Mouse (Mus musculus) urinary bladder, adult 2 months (tissue): ENCODE results near the gene Fam214b. TPM values are rescaled to one million over a fixed set of nuclear protein-coding genes. Genes with fewer than 3 reads are reported as not detected.
A peak's percentile ranks its signal among the peaks of the same experiment; 100 is the strongest.

Source experiments
- DNase-seq: peaks from one replicate; pipeline ENCODE4 v3.0.0; 2022; ENCODE audit warnings: low spot score
- polyA plus RNA-seq: library from polyadenylated mRNA; depleted of rRNA; stranded (reverse); fragments of >200 nt; gene quantifications from 2 replicates; pipeline ENCODE4 v1.2.3, GENCODE M21; 2012; rRNA removed

The Fam214b gene
- polyA plus RNA-seq = 15.7 and 24.8 TPM in 2 replicates

GRCm38 (mm10) chr4:43045659-43046302 lies at the start of gene Fam214b:
Gene Fam214b, minus strand, starts transcription at chr4:43046220.
- DNase-seq = peak; percentile 80

DNA sequence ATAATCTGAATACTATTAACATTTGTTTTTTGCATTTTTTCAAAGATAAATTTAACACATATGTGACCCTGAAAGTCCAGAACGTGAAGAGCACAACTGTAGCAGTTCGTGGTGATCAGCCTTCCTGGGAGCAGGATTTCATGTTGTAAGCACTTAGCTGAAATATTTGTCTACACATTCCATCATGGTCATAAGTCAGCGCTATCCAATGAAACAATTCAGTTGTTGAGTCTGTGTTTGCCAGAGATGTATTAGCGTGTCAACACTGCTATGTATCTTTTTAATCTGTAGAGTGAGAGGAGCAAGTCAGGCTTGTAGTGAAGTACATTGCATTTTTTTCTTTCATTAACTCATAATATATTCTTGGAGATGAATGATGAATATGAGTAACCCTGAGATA lies 45.2 kb upstream of the Fam214b start:
- DNase-seq = no peak

GRCm38 (mm10) chr4:43089950-43090349 lies 43.9 kb upstream of the Fam214b start:
- DNase-seq = no peak

DNA sequence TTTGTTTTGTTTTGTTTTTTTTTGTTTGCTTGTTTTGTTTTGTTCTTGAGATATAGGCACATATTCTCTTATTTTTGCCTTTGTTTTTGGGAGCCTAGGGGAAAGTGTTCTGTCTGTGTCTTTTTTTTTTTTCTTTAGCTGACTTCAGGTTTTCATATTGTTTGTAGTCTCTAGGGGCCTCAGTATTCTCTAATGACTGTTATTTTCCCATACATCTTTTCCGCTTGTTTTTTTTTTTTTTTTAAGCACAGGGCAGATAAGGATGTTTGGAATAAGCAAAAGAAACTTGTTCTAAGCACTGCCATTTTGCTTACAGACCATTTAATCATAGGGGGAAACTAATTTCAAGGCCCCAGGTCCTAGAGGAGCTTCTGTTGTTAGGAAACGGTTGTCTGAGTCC lies 36.4 kb upstream of the Fam214b start:
- no peak for DNase-seq

GRCm38 (mm10) chr4:43078071-43078718 lies 32.2 kb upstream of the Fam214b start:
- DNase-seq = no peak

DNA sequence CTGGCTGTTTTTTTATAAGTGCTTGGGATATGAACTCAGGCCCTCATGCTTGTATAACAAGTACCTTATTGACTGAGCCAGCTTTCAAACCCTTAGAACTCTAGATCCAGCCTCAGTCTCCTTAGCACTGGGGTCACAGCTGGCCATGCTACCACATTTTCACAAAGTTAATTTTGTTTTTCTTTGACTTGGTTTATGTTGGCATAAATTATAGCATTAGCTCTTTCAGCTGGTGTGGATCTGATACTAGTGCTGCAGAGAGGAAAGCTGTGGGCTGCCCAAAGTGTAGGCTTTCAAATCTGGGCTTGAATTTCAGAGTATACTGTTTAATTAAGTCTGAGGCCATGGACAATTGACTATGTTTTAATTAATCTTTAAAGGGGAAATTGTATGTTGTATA lies 28.9 kb upstream of the Fam214b start:
- no peak for DNase-seq

DNA sequence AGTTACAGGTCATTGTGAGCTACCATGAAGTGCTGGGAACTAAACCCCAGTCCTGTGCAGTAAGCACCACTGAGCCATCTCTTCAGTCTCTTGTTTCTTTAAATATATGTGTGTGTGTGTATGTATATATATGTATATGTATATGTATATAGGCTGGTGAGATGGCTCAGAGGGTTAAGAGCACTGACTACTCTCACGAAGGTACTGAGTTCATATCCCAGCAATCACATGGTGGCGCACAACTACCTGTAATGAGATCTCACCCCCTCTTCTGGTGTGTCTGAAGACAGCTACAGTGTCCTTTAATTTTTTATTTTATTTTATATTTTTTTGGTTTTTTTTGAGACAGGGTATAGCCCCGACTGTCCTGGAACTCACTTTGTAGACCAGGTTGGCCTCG lies 19.5 kb upstream of the Fam214b start:
- no peak for DNase-seq

DNA sequence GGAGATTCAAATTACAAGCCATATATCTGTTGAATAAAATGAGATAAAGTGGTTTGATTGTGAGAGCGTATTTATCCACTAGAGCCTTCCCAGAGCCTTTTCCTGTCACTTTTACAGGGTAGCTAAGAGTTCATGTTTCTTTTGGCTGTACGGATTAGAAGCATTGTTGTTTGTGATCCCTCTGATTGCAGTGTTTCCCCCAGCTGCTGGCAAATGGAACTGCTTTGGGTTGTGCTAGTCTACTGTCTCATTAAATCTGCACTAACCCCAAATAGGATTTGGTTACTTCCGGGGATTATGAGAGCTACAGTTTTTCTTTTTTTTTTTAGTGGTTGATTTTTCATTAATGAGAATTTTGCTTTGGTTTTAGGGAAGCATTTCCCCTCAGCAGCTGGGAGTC lies 14.3 kb upstream of the Fam214b start:
- no peak for DNase-seq

DNA sequence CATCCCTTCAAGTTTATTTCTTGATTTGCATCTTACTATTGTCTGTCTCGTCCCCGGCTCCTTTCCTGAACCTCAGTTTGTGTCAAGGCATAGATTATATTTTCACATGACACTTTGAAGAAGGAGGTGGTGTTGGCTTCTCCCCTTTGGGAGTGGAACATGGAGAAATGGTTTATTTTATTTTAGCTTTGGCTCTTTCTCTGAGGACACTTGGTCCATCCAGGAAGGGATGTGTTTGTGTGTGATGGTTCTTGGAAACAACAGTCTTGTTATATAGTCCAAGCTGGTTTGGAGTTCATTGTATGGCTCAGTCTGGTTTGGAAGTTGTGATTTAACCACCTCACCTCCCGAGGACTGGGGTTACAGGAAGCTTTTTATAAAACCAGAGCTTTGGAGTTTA lies 13.7 kb upstream of the Fam214b start:
- DNase-seq = no peak

GRCm38 (mm10) chr4:43058753-43059654 lies 13.0 kb upstream of the Fam214b start, which contains the start of gene Unc13b:
Gene Unc13b, plus strand, starts transcription at chr4:43058953.
- DNase-seq = peak; percentile 74

DNA sequence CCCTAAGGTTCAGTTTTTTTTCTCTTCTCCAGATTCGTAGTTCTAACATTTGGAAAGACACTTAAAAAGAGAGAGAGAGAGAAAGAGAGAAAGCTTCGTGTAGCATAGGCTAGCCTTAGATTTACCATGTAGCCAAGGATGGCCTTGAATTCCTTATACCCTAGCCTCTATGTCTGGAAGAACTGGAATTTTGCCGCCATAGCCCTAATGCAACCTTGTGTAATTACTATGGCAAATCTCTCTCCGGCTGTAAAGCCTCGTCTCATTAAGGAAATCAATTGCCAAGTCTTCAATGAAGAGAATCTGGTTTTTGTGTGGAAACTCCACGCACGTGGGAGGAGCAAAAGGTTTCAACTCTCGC lies 12.4 kb upstream of the Fam214b start:
- no peak for DNase-seq

- DNase-seq = no peak
Measured at GRCm38 (mm10) chr4:43057654-43058053, 11.6 kb upstream of the Fam214b start.

- DNase-seq = no peak
Measured at GRCm38 (mm10) chr4:43052627-43053026, 6.6 kb upstream of the Fam214b start.

- no peak for DNase-seq
Measured at GRCm38 (mm10) chr4:43047231-43047630, 1.2 kb upstream of the Fam214b start.

GRCm38 (mm10) chr4:43046607-43047006 lies 587 bp upstream of the Fam214b start:
- DNase-seq = no peak

DNA sequence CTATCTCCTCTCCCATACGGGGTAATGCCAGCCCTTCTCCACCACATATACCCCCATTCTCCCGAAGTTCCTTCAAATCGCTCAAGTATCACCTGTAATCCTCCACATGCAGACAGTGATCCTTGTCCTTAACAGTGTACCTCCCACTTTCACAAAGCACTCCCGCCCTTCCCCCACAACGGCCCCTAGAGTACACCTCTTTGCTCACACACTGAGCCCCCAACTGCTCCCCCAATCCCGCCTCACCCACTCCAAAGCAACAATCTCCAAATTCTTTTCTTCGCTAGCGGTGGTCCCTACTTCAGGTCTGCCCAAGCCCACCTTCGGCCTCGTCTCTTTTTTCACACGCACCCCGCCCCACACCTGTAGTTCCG lies 748 bp downstream of the Fam214b start:
- DNase-seq = no peak

DNA sequence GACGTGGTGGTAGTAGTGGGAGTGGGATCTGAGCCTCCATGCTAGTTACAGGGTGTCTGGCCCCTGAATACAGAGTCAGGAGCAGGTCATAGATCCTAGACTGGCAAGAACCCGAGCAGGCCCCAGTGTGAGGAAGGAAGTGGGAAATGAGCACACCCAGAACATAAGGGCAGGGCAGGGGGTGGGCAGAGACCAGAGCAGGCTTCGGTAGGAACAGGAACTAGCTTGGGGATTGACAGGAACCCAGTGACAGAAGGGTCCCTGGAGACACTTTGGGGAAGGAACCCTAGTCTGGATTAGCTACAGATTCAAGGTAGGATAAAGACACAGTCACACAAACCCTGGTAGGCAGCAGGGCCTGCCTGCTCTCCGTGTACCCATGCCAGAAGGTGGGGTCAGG lies 1.3 kb downstream of the Fam214b start:
- no peak for DNase-seq

DNA sequence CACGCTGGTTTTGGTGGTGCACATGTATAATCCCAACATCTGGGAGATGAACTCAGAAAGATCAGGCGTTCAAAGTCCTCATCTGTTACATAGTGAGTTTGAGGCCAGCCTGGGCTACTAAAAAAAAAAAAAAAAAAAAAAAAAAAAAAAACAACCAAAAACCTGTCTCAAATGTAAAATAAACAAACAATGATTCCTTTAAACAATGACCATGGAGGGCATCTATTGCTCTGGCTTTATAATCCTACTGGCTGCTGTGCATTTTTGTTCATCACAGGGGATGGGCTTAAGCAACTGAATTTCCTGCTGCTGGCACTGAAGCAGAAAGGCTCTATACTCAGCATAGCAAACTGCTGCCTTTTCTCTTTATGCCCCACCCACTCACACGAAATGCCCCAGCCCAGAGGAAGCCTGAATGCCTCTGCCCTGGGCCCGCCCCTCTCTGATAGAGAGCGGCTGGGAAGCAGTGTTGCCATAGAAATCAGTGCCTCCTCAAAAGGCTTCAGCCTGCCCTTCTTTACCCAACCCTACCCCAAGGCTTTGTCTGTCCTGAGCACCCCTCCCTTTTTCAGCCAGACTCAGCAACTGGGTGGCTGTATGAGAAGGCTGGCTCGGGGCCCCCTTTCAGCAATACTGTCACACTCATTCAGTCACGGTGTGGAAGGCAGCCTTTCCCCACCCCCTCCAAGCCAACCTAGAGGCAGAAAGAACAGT lies 2.2 kb downstream of the Fam214b start:
- DNase-seq = no peak

DNA sequence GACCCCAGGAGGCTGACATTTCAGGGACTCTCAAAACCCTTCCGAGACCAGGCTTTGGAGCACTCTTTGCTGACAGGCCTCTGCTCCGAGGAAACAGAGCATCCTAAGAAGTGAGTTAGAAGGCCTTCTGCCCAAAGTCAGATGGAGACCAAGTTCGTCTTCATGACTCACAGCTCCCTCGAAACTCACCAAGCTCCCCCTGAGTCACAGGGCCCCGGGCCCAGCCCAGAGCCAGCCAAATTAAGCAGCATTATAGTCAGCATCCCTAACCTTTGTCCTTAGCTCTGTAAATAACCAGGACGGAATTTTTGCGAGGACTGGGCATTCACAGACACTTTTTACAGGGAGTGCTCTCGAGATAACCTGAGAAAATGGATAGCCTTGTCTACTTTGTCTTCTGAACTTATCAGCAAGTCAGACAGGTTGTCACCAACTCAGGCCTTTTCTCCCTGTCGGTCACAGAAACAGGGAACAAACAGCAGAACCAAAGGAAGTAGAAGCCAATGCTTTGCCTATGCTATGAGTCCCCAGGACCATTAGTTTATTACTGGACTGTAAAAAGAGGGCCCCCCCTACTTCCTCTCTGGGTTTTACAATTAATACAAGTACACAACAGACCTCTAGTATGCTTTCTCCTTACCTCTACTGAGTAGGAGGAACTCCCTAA lies 5.0 kb downstream of the Fam214b start:
- DNase-seq = no peak

DNA sequence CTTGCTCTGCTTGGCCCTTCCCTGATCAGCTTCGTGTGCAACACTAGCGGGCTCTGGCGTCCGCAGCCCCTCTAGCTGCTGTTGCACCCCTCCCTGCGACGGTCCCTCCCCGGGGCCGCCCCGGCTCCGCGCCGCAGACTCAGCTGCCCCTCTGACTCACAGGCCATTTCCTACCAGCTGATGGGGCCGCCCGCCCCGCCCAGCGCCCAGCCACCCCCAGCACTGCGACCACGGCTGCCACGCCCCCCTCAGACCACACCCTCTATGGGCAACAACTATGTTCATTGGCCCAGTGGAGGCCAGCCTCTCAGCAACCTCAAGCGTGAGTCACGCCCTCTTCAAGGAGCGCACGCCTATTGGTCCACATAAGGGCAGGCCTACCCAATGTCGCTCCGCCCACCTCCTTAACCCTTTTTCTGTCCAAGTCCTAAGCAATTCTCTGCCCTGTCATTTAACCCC lies 5.9 kb downstream of the Fam214b start:
- DNase-seq = peak; percentile 79

DNA sequence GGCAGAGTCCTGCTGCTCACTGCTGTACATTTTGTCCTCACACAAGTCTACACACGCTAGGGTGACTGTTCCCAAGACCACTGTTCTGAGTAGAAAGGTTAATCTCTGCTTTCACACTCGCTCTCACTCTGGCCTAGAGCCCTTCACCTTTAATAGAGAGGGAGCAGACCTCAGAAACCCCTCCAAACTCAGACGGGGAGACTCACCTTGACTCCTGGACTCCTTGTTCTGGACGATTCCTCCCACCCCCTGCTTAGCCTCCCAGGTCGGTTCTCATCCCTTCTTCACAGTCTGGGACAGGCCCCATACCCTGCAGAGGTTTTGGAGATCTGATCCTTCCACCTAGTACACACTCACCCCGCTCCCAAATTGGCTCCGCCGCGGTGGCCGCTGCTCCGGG lies 6.4 kb downstream of the Fam214b start:
- DNase-seq = no peak
